14 mouse cellular contexts compared by ENCODE assay signal in the genomic region with DNA sequence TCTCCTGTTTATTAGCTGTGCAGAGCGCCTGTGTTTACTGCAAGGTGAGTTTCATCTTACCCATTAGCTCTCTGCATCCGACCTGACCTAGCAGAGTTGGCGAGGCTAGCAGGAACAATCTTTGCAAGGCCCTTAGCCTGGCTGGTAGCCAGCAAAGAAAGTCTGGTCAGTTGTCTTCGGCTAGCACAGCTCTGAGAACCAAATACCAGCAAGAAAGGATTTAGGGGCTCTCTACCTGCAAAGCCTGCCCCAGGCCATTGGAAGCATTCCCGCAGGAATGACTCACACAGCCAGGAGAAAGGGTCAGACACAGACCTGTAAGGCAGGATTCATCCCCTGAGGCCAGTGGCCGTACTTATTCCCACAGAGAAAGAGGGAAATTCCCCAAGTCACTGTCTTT. TPM values are rescaled to one million over a fixed set of nuclear protein-coding genes. Genes with fewer than 3 reads are reported as not detected.
DNase-seq lines count a peak whose midpoint lies in the region; ATAC-seq and TF ChIP-seq lines count a peak whose summit lies in the region.
"Had no signal": no experiment of that assay in that cellular context is flagged by ENCODE, and none has a peak within 500 bp of the region (broad histone marks: within the 10 kb centered on the region; RNA-seq: fewer than 3 reads in every experiment).

No protein-coding gene starts in this region.

- ATAC-seq in hindbrain, postnatal 0 days: no peak
- ATAC-seq in hindbrain, embryonic 12.5 days (ENCODE audit: low FRiP score): no peak
- no peak for ATAC-seq in erythroblast, adult 5-6 weeks (replicated peaks; ENCODE audit: low FRiP score, poor library complexity, severe bottlenecking)

- 73% methylated on average over 6 of the region's 6 CpGs for WGBS in hindbrain, postnatal 0 days
- 78% methylated on average over 6 of the region's 6 CpGs for WGBS in hindbrain, embryonic 12.5 days

- no peak overlapping the region for H3K4me2 ChIP-seq in hindbrain, postnatal 0 days (ENCODE audit: low read depth, low read length)
- no peak overlapping the region for H3K4me2 ChIP-seq in hindbrain, embryonic 12.5 days (replicated peaks)
- H3K4me2 ChIP-seq: embryonic facial prominence, embryonic 12.5 days; heart, embryonic 15.5 days; limb, embryonic 12.5 days had no signal

- H3K4me1 ChIP-seq in hindbrain, postnatal 0 days (ENCODE audit: insufficient read depth, low read length): no peaks in the 10 kb centered on the region
- H3K4me1 ChIP-seq in hindbrain, embryonic 12.5 days: no peaks in the 10 kb centered on the region
- H3K4me1 ChIP-seq: embryonic facial prominence, embryonic 12.5 days had no signal

- H3K9me3 ChIP-seq in hindbrain, postnatal 0 days (ENCODE audit: low read length): no peaks in the 10 kb centered on the region
- no peaks in the 10 kb centered on the region for H3K9me3 ChIP-seq in hindbrain, embryonic 12.5 days (replicated peaks)
- H3K9me3 ChIP-seq: embryonic facial prominence, embryonic 12.5 days; heart, embryonic 15.5 days; limb, embryonic 12.5 days had no signal

- no peak for DNase-seq in hindbrain, postnatal 0 days (ENCODE audit: low spot score)
- DNase-seq in urinary bladder, postnatal 14 days (ENCODE audit: low spot score): peak; percentile 42
- DNase-seq in urinary bladder, postnatal 36 days (ENCODE audit: low spot score in 2 of 2): no peak
- peak; percentile 62 to 71 for DNase-seq in cerebellum, postnatal 10 days
- DNase-seq in MN1 (ENCODE audit: low spot score): no peak
- DNase-seq in urinary bladder, postnatal 25 days (ENCODE audit: low spot score): no peak

- TF ChIP-seq CTCF in hindbrain, postnatal 0 days (IDR thresholded peaks at IDR 0.05; ENCODE audit: low read depth): no peak

- no peak overlapping the region for H3K9ac ChIP-seq in hindbrain, postnatal 0 days (replicated peaks; ENCODE audit: low read length)
- no peak overlapping the region for H3K9ac ChIP-seq in hindbrain, embryonic 12.5 days
- H3K9ac ChIP-seq: embryonic facial prominence, embryonic 12.5 days; heart, embryonic 15.5 days; limb, embryonic 12.5 days had no signal

- H3K4me3 ChIP-seq in hindbrain, postnatal 0 days (ENCODE audit: low read length): no peak overlapping the region
- H3K4me3 ChIP-seq in hindbrain, embryonic 12.5 days: no peak overlapping the region
- H3K4me3 ChIP-seq: embryonic facial prominence, embryonic 12.5 days; heart, embryonic 15.5 days; limb, embryonic 12.5 days had no signal

- H3K27ac ChIP-seq in hindbrain, postnatal 0 days: peak overlapping the region; percentile 62; the same call in 1 of the 2 replicates
- no peak overlapping the region for H3K27ac ChIP-seq in hindbrain, embryonic 12.5 days
- H3K27ac ChIP-seq: embryonic facial prominence, embryonic 12.5 days; kidney, postnatal 0 days; limb, embryonic 12.5 days; stomach, postnatal 0 days had no signal

- no peaks in the 10 kb centered on the region; the same call in 1 of the 2 replicates for H3K36me3 ChIP-seq in hindbrain, postnatal 0 days (ENCODE audit: insufficient read depth, low read length)
- H3K36me3 ChIP-seq in hindbrain, embryonic 12.5 days: 0 out of 2 replicates have a peak, but pooled peaks cover 4% of the 10 kb centered on the region
- H3K36me3 ChIP-seq: heart, embryonic 15.5 days had no signal

- H3K27me3 ChIP-seq in hindbrain, postnatal 0 days (ENCODE audit: insufficient read depth, low read length): no peaks in the 10 kb centered on the region
- no peaks in the 10 kb centered on the region for H3K27me3 ChIP-seq in hindbrain, embryonic 12.5 days
- H3K27me3 ChIP-seq: CH12.LX; embryonic facial prominence, embryonic 12.5 days; heart, embryonic 15.5 days; limb, embryonic 12.5 days had no signal

RNA-seq across cellular contexts. Expression of a gene that starts 36.4 kb away (rescaled TPM):
- 75.5 and 95.2 TPM in 2 replicates for total RNA-seq in hindbrain, postnatal 0 days (2014; rRNA removed)
- 66.9 and 74.0 TPM in 2 replicates for polyA plus RNA-seq in hindbrain, postnatal 0 days (2015; fragmentation: Nextera tagmentation; extraction: Ambion mirVana)
- polyA plus RNA-seq in hindbrain, embryonic 12.5 days (2016; fragmentation: Nextera tagmentation; extraction: Ambion mirVana): 28.1 and 36.2 TPM in 2 replicates
- total RNA-seq in erythroblast, adult 5-6 weeks (2015; ENCODE audit: low replicate concordance): 4.4 TPM in 1 of 2 replicates, not detected in the other
- total RNA-seq in erythroblast, adult 5-6 weeks (2017; ENCODE audit: low replicate concordance): 1.3 and 2.7 TPM in 2 replicates

RNA-seq across cellular contexts. Expression of a gene that starts 42.4 kb away (rescaled TPM):
- total RNA-seq in hindbrain, postnatal 0 days (2014; rRNA removed): 0.72 and 1.3 TPM in 2 replicates
- polyA plus RNA-seq in hindbrain, postnatal 0 days (2015; fragmentation: Nextera tagmentation; extraction: Ambion mirVana): 0.68 and 1.00 TPM in 2 replicates
- 0.27 and 0.52 TPM in 2 replicates for polyA plus RNA-seq in hindbrain, embryonic 12.5 days (2016; fragmentation: Nextera tagmentation; extraction: Ambion mirVana)
- total RNA-seq in erythroblast, adult 5-6 weeks (2015; ENCODE audit: low replicate concordance): not detected in 2 replicates
- not detected in 2 replicates for total RNA-seq in erythroblast, adult 5-6 weeks (2017; ENCODE audit: low replicate concordance)
- total RNA-seq: CH12.LX had no signal

RNA-seq across cellular contexts. Expression of a gene that starts 50.5 kb away (rescaled TPM):
- 1.0 TPM in 1 of 2 replicates, not detected in the other for total RNA-seq in hindbrain, postnatal 0 days (2014; rRNA removed)
- polyA plus RNA-seq in hindbrain, postnatal 0 days (2015; fragmentation: Nextera tagmentation; extraction: Ambion mirVana): 0.64 and 0.82 TPM in 2 replicates
- polyA plus RNA-seq in hindbrain, embryonic 12.5 days (2016; fragmentation: Nextera tagmentation; extraction: Ambion mirVana): 0.83 and 1.4 TPM in 2 replicates
- total RNA-seq in erythroblast, adult 5-6 weeks (2015; ENCODE audit: low replicate concordance): not detected in 2 replicates
- total RNA-seq in erythroblast, adult 5-6 weeks (2017; ENCODE audit: low replicate concordance): not detected in 2 replicates
- total RNA-seq: CH12.LX had no signal
- polyA plus RNA-seq: embryonic facial prominence, embryonic 12.5 days; limb, embryonic 12.5 days; stomach, postnatal 0 days had no signal

Comparison
In these comparisons a context has a peak if more than half of its experiments do, and no peak if none do; other contexts are left out.
1. DNase-seq: peak in urinary bladder, postnatal 14 days (single experiment) and cerebellum, postnatal 10 days (2 of 2); none in hindbrain, postnatal 0 days (single experiment), urinary bladder, postnatal 36 days (0 of 2), MN1 (single experiment) and urinary bladder, postnatal 25 days (single experiment).
2. RNA of a gene that starts 36.4 kb away (total RNA-seq): 75.5 to 95.2 TPM in hindbrain, postnatal 0 days; 1.3 to 4.4 TPM in erythroblast, adult 5-6 weeks; every median in the first group is over 10 times any median in the second.